Mouse (Mus musculus): ENCODE measurements around the gene Gm10277. TPM values are rescaled to one million over a fixed set of nuclear protein-coding genes. Genes with fewer than 3 reads are reported as not detected.

Gm10277 gene
- polyA plus RNA-seq, 1 experiment from 2014 or later = 1.5 TPM

DNA sequence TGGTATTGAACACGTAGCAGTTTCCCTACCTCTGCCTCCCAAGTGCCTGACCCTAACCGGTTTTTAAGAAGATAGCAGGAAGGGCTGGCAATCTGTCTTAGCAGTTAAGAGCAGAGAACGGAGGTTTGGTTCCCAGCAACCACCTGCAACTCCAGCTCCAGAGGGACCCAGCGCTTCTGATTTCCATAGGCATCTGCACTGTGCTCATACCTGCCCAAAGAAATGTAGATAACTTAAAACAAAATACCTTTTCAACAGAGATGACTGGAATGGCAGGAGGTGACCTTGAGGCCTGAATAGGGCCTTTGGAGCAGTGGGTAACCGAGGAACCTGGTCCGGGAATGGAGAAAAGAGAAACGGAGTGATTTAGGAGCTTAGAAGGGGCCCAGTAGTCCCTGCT lies 49.0 kb downstream of the Gm10277 start:
- H3K9me3 ChIP-seq = no peaks in the 10 kb centered on the region
- H3K27ac ChIP-seq = no peak overlapping the region
- WGBS = 46% methylated on average over 7 of the region's 7 CpGs
- H3K4me2 ChIP-seq = no peak overlapping the region
- no peaks in the 10 kb centered on the region for H3K4me1 ChIP-seq
- no peak overlapping the region for H3K9ac ChIP-seq
- ATAC-seq (ENCODE audit: borderline replicate concordance, extremely low read depth, low FRiP score, low TSS enrichment) = no peak
- H3K27me3 ChIP-seq = no peaks in the 10 kb centered on the region
- H3K4me3 ChIP-seq = no peak overlapping the region
- H3K36me3 ChIP-seq = no peaks in the 10 kb centered on the region

DNA sequence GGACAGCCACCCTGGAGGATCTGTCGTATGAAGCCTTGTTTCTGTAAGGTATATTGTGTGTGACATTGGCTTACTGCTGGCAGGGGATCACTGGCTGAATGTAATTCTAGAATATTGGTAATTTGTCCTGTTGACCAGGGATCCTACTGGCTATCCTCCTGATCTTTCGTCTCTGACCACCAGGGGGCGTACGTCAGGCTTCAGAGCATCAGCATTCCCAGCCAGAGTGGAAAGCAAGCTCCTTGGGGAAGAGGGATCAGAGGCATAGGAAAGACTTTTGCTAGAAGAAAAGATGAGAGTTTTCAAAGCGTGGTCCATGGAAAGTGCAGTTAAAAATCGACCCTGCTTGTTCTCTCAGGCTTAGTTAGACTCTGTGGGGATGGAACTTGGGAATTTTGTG lies 50.3 kb downstream of the Gm10277 start:
- Histone ChIP-seq H3K4me2 (no peak overlapping the region), H3K4me3 (no peak overlapping the region), H3K9ac (no peak overlapping the region), H3K36me3 (no peaks in the 10 kb centered on the region), H3K9me3 (no peaks in the 10 kb centered on the region), H3K27me3 (no peaks in the 10 kb centered on the region), H3K27ac (no peak overlapping the region), H3K4me1 (no peaks in the 10 kb centered on the region)
- 3% methylated on average over 6 of the region's 6 CpGs for WGBS
- no peak for ATAC-seq (ENCODE audit: borderline replicate concordance, extremely low read depth, low FRiP score, low TSS enrichment)

Other genes starting within 250 kb of the Gm10277 start
- 14.0 and 14.9 TPM in 2 replicates for gene Taok1, start 179.9 kb downstream of the Gm10277 start, polyA plus RNA-seq (2015; fragmentation: Nextera tagmentation; extraction: Ambion mirVana)
- gene Nufip2, start 101.6 kb downstream of the Gm10277 start, polyA plus RNA-seq (2015; fragmentation: Nextera tagmentation; extraction: Ambion mirVana) = 4.9 and 5.0 TPM in 2 replicates
- gene Cryba1, start 62.5 kb downstream of the Gm10277 start, polyA plus RNA-seq (2015; fragmentation: Nextera tagmentation; extraction: Ambion mirVana) = not detected in 2 replicates
- 37.8 and 46.2 TPM in 2 replicates for gene Myo18a, start 24.5 kb downstream of the Gm10277 start, polyA plus RNA-seq (2015; fragmentation: Nextera tagmentation; extraction: Ambion mirVana)
- gene Pipox, start 106.3 kb upstream of the Gm10277 start, polyA plus RNA-seq (2015; fragmentation: Nextera tagmentation; extraction: Ambion mirVana) = 1.2 and 1.6 TPM in 2 replicates
- gene Sez6, start 143.1 kb upstream of the Gm10277 start, polyA plus RNA-seq (2015; fragmentation: Nextera tagmentation; extraction: Ambion mirVana) = 0.23 and 0.51 TPM in 2 replicates
- 15.5 and 15.9 TPM in 2 replicates for gene Phf12, start 195.0 kb upstream of the Gm10277 start, polyA plus RNA-seq (2015; fragmentation: Nextera tagmentation; extraction: Ambion mirVana)
- 18.7 and 19.8 TPM in 2 replicates for gene Dhrs13, start 244.5 kb upstream of the Gm10277 start, polyA plus RNA-seq (2015; fragmentation: Nextera tagmentation; extraction: Ambion mirVana)

All from lung, embryonic 15.5 days (tissue).